Mouse (Mus musculus) embryonic fibroblast, embryonic 13.5 days (primary cell): ENCODE results near the gene Aplp1.

Experiments
- CTCF ChIP-seq: IDR thresholded peaks from 2 replicates; pipeline ENCODE4 v1.5.1; 2011; ENCODE audit warnings: mild to moderate bottlenecking, control low read depth, low read length, moderate library complexity, borderline replicate concordance; ENCODE audit not compliant: insufficient read depth
- POLR2A ChIP-seq: IDR thresholded peaks from 2 replicates; pipeline ENCODE4 v1.6.1; 2011; ENCODE audit warnings: low read depth, mild to moderate bottlenecking, control low read depth, low read length, moderate library complexity

- TF ChIP-seq POLR2A, result no peak
- no peak for TF ChIP-seq CTCF
These were observed 10.6 kb downstream of the Aplp1 start for GRCm38 (mm10) chr7:30434701-30435100.
